Mouse (Mus musculus): ENCODE results near the gene Rora.

- no peak for TF ChIP-seq CTCF (IDR thresholded peaks at IDR 0.05; ENCODE audit: low read depth)
- no peak for TF ChIP-seq EP300 (IDR thresholded peaks at IDR 0.05; ENCODE audit: low read depth)
Observed at GRCm38 (mm10) chr9:69035456-69035855, 381.9 kb downstream of the Rora start.
